Mouse (Mus musculus): ENCODE measurements around the gene Wars2.

GRCm38 (mm10) chr3:99133913-99134312 is 7.0 kb upstream of the Wars2 start:
- no peak for TF ChIP-seq POLR2AphosphoS2 (IDR thresholded peaks at IDR 0.05; ENCODE audit: insufficient read length, low read depth)
- no peak for TF ChIP-seq POLR2A (IDR thresholded peaks at IDR 0.05; ENCODE audit: insufficient read length, low read depth)
- TF ChIP-seq TCF3 (IDR thresholded peaks at IDR 0.05; ENCODE audit: insufficient read length, low read depth) = no peak
- TF ChIP-seq MYOG (IDR thresholded peaks at IDR 0.05; ENCODE audit: control insufficient read depth in 1 of 3, insufficient read depth in 1 of 3, insufficient read length in 2 of 3, low read depth in 2 of 3) = no peak
- TF ChIP-seq TCF12 (IDR thresholded peaks at IDR 0.05; ENCODE audit: insufficient read depth, poor library complexity, severe bottlenecking) = no peak
- no peak for TF ChIP-seq CEBPB (IDR thresholded peaks at IDR 0.05; ENCODE audit: insufficient read depth, poor library complexity, severe bottlenecking)

All from myocyte (in vitro differentiated cells).